Mouse (Mus musculus) liver, adult (tissue): Measurements from ENCODE around the gene Lpcat2.

Experiments used
- GATA4 ChIP-seq: IDR thresholded peaks from 2 replicates; pipeline ENCODE4 v1.6.1; 2014; ENCODE audit warnings: mild to moderate bottlenecking, low read length; ENCODE audit not compliant: insufficient replicate concordance

Lpcat2 gene

GRCm38 (mm10) chr8:92847299-92847698 lies 7.8 kb upstream of the Lpcat2 start:
- no peak for TF ChIP-seq GATA4

DNA sequence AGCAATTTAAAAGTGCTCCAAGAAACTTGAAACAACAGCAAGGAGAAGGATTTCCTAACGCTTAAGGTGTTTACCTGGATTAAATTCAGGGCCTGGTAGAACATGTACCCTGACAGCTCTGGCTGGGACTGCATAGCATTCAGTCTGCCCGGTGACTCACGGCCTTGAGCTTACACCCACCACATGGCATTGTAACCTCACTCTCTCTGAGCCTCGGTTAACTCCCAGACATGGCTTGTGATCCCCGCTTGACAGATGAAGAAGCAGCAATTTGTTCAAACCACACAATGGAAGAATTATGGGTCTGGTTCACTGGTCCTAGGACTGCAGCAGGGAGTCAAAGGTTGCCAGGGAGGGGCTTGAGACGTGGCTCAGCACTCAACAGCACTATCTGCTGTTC lies 5.9 kb upstream of the Lpcat2 start:
- TF ChIP-seq GATA4 = no peak

GRCm38 (mm10) chr8:92850239-92850638 lies 4.9 kb upstream of the Lpcat2 start:
- no peak for TF ChIP-seq GATA4

GRCm38 (mm10) chr8:92851381-92851780 lies 3.8 kb upstream of the Lpcat2 start:
- no peak for TF ChIP-seq GATA4

DNA sequence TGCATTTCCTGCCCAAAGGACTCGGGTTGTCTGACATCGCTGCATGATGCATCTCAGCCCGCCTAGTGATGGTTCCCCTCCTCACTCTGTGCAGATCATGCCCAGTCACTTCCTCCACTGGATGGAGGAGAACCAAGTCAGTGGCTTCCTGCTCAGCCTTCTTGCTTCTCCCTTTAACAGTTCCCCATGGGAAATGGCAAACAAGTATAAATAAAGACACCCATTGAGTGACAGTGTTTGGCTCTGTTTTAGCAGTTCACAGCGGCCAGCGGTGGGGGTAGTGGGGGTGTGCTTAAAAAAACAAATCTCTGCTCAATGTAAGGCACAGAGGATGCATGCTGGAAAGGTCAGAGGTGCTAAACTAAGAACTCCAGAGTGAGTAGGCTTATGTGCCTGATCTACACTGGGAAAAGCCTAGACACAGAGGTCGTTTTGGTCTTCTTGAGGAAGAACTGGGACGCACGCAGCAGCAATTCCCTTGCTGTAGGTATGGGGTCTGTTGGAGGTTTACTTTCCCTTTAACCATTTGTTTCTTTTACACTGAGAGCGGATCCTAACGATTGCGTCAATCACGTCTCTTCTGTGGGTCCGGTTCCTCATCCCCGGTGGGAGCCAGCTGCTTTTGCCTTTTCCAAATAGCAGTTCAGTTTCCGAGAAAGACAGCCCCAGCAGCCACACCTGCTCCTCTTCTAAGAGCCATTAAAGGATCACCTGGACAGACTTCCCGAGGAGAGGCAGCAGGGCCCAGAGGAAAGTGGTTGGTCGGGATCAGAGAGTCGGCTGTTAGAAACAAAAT lies 1.8 kb upstream of the Lpcat2 start:
- no peak for TF ChIP-seq GATA4

GRCm38 (mm10) chr8:92854673-92855072 lies 466 bp upstream of the Lpcat2 start:
- TF ChIP-seq GATA4 = no peak

DNA sequence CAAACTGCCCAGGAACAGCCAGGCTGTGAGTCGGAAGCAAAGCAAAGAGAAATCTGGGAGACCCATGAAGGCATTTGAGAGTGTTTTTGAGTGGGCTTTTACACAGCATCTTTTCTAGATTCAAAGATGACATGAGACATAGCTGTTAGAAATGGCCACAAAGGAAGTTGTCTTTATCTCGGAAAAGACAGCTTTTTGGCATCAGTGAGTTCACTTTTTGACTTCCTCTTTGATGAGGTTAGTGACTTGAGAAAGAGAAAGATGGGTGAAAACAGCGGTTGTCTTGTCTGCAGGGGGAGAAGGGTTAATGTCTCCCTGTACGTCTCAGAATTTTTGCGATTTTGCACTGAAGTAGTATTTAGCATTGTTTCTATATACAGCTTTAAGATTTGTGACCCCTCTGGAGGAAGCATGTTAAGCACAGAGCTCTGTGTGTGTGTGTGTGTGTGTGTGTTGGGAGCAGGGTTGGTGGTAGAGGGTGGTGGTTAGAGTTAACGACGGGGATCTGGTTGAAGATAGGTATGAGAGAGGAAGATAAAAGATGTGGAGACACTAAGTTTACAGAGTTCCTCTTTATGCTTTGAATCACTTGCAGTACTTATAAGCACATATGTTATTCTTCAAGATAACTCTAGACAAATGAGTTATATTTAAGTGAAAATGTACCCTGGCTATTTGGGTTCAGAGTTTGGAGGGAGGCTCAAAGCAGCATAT lies 1.3 kb downstream of the Lpcat2 start:
- TF ChIP-seq GATA4 = no peak

DNA sequence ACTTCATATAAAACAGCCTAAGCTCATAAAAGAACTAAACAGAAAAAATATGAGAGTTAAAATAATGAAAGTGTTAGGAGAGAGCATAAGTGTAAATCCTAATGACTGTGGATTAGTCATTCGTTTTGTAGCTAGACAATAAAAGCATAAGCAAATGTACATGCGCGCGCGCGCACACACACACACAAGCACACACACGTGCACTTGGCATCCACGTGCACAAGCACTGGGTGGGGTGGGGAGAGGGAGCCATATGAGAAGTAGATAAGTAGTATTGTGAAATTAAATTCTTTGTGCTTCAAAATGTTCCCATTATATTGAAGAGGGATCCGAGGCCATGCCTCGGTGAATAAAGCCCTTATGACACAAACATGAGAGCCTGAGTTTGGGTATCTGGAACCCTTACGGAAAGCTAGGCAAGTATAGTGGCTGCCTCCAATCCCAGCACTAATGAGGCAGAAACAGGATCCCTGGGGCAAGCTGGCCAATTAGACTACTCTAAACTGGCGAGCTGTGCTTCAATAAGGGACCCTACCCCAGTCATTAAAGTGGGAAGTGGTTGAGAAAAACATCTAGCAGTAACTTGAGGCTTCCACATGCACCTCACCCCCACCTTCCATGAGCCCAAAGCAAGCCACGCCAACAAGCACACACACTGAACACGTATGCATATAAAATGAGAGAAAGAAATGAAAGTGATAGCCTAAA lies 3.5 kb downstream of the Lpcat2 start:
- no peak for TF ChIP-seq GATA4

DNA sequence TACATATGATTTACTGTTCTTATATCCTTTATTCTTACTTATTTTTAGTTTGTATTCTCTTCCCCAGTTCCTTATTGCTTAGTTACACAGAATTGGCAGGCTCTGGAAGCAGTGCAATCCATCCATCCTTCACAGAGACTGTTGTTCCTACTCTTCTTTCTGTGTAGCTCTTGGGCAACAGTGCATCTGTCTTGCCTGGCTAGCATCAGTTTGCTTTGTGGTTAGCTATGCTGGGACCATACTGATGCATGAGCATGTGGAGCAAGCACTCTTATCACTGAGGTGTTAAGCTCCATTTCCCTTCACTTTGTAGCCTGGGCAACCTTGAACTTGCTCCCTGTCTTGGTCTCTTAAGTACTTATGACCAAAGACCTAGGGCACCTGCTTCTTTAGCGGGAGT lies 6.8 kb downstream of the Lpcat2 start:
- TF ChIP-seq GATA4 = no peak

DNA sequence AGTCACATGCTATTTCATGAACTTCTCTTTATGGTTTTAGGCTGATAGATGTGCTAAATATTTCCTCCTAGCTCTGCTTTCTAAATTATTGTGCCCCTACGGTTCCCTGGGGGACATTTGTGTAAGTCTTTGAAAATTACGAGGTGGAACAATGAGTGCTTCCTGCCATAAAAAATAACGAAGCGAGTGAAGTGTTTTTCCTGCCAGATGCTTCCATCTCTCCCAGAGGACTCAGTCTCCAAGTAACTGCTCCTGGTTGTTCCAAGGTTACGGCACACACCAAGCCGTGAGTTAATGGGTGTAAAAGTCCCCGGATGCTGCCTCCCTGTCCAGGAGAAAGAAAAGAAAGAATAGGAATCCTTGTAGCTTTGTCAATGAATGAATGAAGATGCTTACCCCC lies 15.1 kb downstream of the Lpcat2 start:
- TF ChIP-seq GATA4 = no peak

DNA sequence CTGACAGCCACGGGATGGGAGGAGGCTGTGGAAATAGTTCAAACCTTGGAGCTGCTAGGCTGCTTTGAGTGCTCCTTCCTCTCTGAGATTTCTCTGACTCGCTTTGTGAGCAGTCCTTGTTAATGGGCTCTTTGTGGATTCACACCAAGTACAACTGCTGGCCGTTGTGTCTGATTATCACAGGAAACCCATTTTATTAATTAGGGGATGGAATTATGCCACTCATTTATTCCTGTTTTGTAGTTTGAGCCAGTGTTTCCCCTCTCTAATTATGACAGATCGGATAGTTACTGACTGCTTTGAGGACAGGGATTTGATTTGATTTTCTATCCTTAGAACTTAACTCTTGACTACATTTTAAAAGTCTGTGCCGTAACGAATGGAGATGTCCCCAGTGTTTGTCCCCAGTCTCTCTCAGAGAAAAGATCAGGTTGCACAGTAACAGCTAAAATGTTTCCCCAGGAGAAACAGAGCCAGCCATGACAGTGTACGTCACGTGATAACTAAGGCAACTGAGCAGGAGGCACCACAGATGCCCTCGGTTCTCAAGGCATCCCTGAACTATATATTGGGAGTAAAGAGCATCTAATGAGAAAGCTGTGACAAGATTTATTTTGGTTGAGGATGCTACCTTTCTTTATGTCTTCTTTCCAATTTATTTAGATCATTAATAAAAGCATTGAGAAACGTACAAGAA lies 17.1 kb downstream of the Lpcat2 start:
- TF ChIP-seq GATA4 = no peak

- no peak for TF ChIP-seq GATA4
These were observed 20.7 kb downstream of the Lpcat2 start for GRCm38 (mm10) chr8:92875795-92876194.

DNA sequence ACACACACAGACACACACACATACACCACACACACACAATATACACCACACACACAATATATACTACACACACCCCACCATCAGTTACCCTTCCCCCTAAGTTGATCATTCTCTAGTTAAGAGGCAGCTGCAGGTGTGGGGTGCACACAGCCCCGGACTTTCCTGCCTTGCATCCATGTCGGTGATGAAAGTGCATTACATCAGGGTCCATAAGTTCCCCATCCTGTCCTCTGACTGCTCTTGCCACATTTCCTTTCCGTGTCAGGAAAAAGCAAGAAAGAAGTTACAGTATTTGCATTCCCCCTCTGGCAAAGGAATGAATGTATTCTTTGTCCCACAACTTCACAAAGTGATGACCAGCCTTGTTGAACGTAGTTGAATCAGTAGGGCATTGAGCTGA lies 26.1 kb downstream of the Lpcat2 start:
- TF ChIP-seq GATA4 = no peak

DNA sequence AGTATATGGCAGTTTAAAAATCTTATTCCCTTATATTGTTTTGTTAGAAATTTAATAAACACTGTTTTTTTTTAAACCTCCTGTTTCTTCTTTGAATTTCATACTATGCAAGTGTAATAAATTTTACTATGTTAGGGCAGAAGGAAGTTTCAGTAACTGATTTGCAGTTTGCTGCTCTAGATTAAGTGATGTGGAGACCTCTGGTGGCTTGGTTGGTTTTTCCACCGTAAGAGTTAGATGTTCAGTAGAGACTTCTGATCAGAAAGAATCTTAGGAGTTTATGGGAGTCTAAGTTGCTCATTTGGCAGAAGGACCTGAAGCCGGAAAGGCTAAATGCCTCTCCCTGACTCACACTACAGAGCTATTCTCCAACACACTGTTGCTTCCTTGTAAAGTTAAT lies 28.6 kb downstream of the Lpcat2 start:
- TF ChIP-seq GATA4 = no peak

GRCm38 (mm10) chr8:92893870-92894269 lies 38.7 kb downstream of the Lpcat2 start:
- no peak for TF ChIP-seq GATA4
